Mouse (Mus musculus) embryonic stem cell, embryonic (primary cell): ENCODE measurements at regions not wholly inside any gene's neighbourhood (a gene's known extent, or its start where the extent isn't known, plus 50 kb on each side); places are given as distances from the start of the nearest gene placed in this dataset.

Experiments used
- CTCF ChIA-PET, 4 experiments: fragments of 300-600 bp in 2 of 4; fragments of 350-600 bp in 2 of 4; sonication (Branson Sonifier 250); formaldehyde crosslinking; loops; one replicate each; lab custom pipeline; 2022; ENCODE audit warnings: inconsistent platforms in 2 of 4; lab: Charles Lee
- POLR2A ChIA-PET, 4 experiments: fragments of 300-600 bp in 2 of 4; fragments of 350-600 bp in 2 of 4; sonication (Branson Sonifier 250); formaldehyde crosslinking; loops; one replicate each; lab custom pipeline; 2022; ENCODE audit warnings: antibody characterized with exemption in 4 of 4, inconsistent platforms in 1 of 4; lab: Charles Lee

DNA sequence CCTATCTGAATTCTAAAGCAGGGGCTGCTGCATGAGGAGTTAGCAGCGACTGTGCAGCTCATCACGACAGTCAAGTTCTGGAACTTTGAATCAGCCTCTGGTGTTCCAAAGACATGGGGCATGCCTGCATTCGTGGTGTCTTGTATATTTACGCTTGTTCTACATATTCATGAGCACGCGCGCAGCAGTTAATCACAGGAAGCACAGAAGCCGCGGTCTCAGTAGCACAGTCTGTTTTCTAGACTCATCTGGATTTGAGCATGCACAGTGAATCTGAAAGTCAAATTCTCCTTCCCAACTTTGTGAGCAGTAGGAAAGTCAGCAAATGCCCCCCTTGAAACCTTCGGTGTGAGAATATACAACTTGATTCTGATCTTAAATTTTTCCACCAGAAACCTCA is 327.3 kb downstream of the Plk2 start:
- CTCF ChIA-PET, result interaction anchor here in 1 of 4 experiments (0.7 kb wide), 1 partner anchor 1161 kb away, joined by 6 read pairs; no protein-coding TSS in a partner anchor
- POLR2A ChIA-PET, result no interaction called here

GRCm38 (mm10) chr13:110722752-110723151 is 327.9 kb downstream of the Plk2 start:
- POLR2A ChIA-PET, result no interaction called here
- CTCF ChIA-PET, result interaction anchor here in 1 of 4 experiments (0.7 kb wide), 1 partner anchor 1161 kb away, joined by 6 read pairs; no protein-coding TSS in a partner anchor

- CTCF ChIA-PET, result no interaction called here
- POLR2A ChIA-PET, result no interaction called here
Measured at GRCm38 (mm10) chr13:110724836-110725235, 330.0 kb downstream of the Plk2 start.

DNA sequence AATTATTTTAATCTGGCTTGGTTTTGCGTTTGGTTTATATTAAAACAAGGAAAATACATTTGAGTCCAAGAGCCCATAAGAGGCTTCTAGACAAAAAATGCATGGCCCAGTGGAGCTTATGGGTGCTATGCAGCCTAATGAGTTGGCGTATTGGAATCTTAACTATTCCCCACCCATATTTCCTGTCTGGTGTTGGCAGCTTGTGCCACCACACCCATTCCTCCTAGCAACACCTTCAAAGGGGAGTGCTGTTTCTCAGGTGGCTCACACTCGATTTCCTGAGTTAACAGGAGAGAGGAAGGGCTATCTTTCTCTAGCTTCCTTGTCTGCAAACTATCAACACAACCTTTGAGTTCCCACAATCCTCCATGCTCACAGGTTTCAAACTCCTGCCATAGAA is 331.0 kb downstream of the Plk2 start:
- POLR2A ChIA-PET, result no interaction called here
- CTCF ChIA-PET, result no interaction called here

- ChIA-PET CTCF (interaction anchor here in 2 of 4 experiments (0.5 to 0.6 kb wide), 2 partner anchors 12 to 341 kb away, joined by 3 read pairs; no protein-coding TSS in a partner anchor), POLR2A (no interaction called here)
Measured at GRCm38 (mm10) chr13:110735511-110735910, 340.7 kb downstream of the Plk2 start.

DNA sequence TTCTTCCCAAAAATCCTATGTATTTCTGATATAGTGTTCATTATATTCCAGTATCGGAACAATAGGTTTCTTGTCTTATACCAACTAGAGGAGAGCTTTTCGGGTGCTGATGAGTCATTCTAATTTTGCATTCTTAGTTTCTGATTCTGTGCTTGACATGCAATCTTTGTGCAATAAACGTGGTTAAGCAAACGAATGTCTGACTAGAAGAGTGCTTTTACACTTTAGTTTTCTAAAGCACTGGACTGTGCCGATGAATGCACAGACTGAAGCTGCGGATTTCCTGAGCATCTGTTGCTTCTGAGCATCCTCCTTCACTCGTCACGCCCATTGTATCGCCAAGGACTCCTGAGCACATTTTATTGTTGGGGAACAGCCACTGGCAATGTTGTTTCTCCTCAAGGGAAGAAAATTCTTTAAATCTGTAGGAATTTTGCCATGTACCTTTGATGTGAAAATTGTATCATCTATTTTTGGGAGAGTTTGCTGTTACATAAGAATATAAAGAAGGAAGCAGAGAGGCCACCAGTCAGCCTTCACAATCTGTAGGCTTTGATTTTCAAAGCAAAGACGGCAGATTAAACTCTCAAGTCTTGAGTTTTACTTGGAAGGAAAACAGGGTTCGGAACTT is 346.8 kb downstream of the Plk2 start:
- CTCF ChIA-PET, result no interaction called here
- POLR2A ChIA-PET, result interaction anchor here in 1 of 4 experiments (0.6 kb wide), 1 partner anchor 111 kb away, joined by 9 read pairs; no protein-coding TSS in a partner anchor

DNA sequence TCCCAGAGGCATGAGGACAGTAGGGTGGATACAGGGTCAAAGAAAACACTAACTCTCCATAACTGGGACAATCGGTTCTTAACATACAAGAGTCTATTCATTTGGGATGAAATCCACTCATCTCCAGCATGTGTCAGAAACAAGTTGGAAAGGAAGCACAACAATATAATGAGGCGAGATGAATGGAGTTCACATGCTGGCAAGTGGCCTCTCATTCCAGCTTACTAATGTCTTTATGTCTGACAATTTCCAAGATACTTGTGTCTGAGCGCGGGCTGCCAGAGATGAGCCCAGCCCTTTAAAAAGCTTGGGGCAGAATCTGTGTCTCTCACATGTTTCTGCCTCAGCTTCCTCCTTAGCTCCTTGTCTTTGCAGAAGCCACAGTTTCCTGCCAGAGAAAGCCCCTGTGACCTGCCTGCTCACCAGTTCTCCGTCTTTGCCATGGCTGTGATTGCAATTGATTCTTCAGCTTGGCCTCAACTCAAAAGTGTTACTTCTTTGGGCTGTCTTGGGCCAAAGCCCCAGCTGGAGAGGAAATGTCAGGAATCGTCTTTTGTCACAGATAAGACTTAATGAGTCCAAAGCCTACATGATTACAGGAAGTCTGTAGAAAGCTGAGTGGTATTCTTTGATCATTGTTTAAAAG is 352.5 kb downstream of the Plk2 start:
- ChIA-PET CTCF (interaction anchor here in 1 of 4 experiments (0.7 kb wide), 1 partner anchor 1157 kb away, joined by 4 read pairs; no protein-coding TSS in a partner anchor), POLR2A (no interaction called here)

- CTCF ChIA-PET, result no interaction called here
- POLR2A ChIA-PET, result no interaction called here
Measured at GRCm38 (mm10) chr13:110752746-110753145, 357.9 kb downstream of the Plk2 start.

GRCm38 (mm10) chr13:110754548-110754947 is 359.7 kb downstream of the Plk2 start:
- CTCF ChIA-PET, result no interaction called here
- POLR2A ChIA-PET, result interaction anchor here in 2 of 4 experiments (0.5 to 0.6 kb wide), 2 partner anchors 16 to 144 kb away, joined by 4 read pairs; no protein-coding TSS in a partner anchor

DNA sequence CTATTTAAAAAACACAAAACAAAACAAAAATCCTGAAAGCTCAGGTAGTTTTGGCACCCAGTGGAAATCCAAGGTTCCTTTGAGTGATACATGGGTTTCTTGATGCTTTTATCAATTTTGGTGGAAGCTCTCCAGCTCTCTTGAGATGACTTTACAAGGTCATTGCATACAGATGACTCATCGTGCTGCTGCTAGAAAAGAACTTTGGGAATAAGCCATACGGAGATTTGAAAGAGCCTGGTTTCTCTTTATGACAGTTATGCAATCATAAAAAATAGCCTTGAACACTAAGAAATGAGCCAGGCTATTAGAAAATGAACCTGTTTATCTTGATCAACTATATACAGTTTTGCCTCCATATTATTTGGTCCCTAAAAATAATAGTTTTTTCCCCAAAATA is 362.0 kb downstream of the Plk2 start:
- ChIA-PET CTCF (no interaction called here), POLR2A (no interaction called here)

DNA sequence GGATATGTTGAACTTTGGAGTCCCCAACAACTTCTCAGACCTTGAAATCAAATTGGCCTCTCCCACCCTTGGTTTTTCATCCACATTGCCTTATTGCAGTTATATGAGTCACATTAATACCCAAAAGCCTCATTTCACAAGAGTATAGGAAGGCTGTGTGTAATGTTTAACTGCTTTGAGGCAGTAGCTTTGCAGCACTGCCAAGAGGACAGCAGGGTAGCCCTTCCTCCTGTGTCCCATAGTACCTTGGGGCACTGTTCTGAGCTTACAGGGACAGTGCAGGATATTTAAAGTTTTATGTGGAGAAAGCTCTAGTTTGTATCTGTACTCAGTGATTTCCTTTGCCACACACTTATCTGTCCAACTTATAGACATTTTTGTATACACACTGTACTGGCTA is 374.4 kb downstream of the Plk2 start:
- ChIA-PET CTCF (no interaction called here), POLR2A (no interaction called here)

DNA sequence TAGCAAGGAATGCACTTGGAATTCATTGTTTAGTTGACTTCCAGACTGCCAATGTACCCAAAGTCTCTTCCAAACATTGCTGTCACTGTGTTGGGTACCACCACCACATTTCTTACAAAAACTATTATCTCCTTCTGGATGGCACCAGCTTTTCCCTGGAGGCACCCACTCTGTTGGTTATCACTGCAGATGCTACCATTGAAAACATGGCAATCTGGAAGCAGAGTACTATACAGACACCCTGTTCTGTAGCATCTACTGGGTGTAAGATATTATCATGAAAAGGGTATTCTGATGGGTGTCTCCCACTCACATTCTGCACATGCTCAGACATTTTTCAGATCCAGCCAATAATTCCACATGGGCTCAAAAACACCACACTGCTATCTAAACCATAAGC is 380.4 kb downstream of the Plk2 start:
- CTCF ChIA-PET, result no interaction called here
- POLR2A ChIA-PET, result interaction anchor here in 1 of 4 experiments (0.6 kb wide), 1 partner anchor 32 kb away, joined by 4 read pairs; no protein-coding TSS in a partner anchor

DNA sequence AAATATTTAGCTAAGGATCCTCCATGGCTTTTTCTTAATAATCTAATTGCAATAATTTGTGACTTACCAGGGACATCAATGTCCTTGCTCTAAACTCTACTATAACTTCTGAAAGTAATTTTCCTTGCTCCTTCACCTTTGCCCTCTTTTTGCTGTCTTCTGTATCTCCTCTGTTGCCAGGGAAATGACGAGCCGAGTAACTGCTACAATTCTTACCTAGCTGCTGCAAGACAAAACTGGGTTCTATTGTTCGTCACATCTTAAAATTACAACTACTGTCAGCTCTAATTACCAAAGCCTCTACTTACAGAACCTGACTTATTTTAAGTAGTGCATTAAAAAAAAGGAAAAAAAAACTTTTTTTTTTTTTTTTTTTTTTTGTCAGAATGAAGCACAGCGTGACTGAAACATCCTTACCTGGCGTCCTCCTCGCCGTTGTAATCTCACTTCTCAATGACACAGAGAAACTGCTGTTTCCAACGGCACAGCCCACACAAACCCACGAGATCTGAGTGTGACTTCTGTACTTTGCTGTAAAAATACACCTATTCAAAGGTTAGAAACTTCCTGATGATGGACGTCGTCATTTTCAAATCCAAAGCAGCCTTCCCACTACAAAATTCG is 389.4 kb downstream of the Plk2 start:
- ChIA-PET POLR2A (interaction anchor here in 1 of 4 experiments (0.6 kb wide), 1 partner anchor 757 kb away, joined by 4 read pairs; no protein-coding TSS in a partner anchor), CTCF (interaction anchor here in 1 of 4 experiments (0.6 kb wide), 1 partner anchor 1147 kb away, joined by 6 read pairs; no protein-coding TSS in a partner anchor)

DNA sequence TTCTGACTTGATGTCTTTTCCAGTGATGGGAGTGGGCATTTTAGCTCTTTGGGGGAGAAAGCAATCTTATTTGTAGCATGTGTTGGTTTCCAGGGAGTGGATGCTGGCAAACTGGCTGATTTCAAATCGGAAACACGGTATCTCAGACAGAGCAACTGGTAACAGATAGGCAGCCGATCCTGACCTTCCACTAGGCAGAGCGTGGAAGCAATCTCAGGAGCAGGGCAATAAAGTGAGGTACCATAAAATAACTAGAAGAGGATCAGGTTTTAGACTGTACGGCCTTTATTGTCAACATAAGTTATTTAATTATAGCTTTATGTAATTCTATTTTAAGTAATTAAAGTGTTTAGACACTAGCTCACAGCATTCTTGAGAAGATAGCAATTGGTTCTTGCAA is 390.0 kb downstream of the Plk2 start:
- ChIA-PET CTCF (no interaction called here), POLR2A (no interaction called here)

GRCm38 (mm10) chr13:110798313-110798712 is 403.5 kb downstream of the Plk2 start:
- POLR2A ChIA-PET, result interaction anchor here in 1 of 4 experiments (0.6 kb wide), 1 partner anchor 48 kb away, joined by 3 read pairs; no protein-coding TSS in a partner anchor
- CTCF ChIA-PET, result no interaction called here

DNA sequence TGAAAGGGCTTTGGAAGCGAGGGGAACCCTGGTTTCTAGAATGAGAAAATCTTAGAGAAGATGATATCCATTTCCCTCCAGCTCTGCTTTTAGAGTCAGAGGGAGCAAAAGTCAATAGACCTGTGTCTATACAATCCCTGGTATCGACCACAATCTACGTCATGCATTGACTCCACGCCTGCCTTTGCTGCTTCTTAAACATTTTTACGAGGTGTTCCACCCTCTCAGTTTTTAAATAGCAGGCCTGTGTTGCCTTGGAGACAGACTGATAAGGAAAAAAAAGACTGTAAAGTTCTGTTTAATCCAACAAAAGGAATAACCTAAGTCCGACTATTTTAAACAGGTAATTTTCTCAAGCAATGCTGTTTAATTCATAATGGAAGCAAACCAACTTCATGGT is 408.0 kb downstream of the Plk2 start:
- CTCF ChIA-PET, result no interaction called here
- POLR2A ChIA-PET, result no interaction called here

GRCm38 (mm10) chr13:110812401-110812800 is 417.6 kb downstream of the Plk2 start:
- ChIA-PET POLR2A (interaction anchor here in 1 of 4 experiments (1.4 kb wide), 1 partner anchor 10 kb away, joined by 4 read pairs; no protein-coding TSS in a partner anchor), CTCF (interaction anchor here in 1 of 4 experiments (0.6 kb wide), 1 partner anchor 138 kb away, joined by 9 read pairs; no protein-coding TSS in a partner anchor)

- CTCF ChIA-PET, result no interaction called here
- POLR2A ChIA-PET, result no interaction called here
Measured at GRCm38 (mm10) chr13:110814066-110814465, 419.2 kb downstream of the Plk2 start.

DNA sequence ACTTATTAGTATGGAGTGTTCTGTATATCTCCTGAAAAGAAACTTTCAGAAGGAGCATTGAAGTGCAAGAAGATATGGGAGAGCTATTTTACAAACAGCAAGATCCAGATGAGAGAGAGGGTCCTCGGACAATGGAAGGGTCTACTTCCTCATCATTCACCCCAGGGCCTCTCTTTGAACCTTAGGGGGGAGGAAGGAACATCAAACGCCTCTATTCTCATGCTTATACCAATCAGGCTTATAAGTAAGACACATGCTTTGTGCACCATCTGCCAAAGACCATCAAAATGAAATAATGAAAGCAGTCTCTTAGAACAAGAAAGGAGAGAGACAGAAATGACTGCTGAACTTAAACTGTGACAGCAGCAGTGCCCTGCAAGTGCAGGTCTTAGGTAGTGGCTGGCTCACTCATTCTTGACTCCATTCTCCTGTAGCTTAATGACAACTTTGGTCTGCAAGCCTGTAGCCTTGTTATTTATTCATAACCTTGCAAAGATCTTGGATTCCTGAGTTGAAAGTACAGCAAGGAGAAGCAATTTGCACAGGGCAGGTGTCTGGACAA is 424.5 kb downstream of the Plk2 start:
- ChIA-PET POLR2A (no interaction called here), CTCF (no interaction called here)
